In genomic region chr9:120570334-120570725, GRCm38 (mm10) we compare ENCODE assay signal across 7 mouse cellular contexts. TPM values are rescaled to one million over a fixed set of nuclear protein-coding genes. Genes with fewer than 3 reads are reported as not detected.
DNase-seq lines count a peak whose midpoint lies in the region; ATAC-seq lines count a peak whose summit lies in the region.

No protein-coding gene starts in this region.

- 56% methylated on average over 2 of the region's 2 CpGs for WGBS in liver, embryonic 11.5 days
- WGBS in embryonic facial prominence, embryonic 14.5 days: 53% methylated on average over 2 of the region's 2 CpGs
- WGBS in limb, embryonic 11.5 days: 61% methylated on average over 2 of the region's 2 CpGs
- WGBS in stomach, embryonic 14.5 days: 53% methylated on average over 2 of the region's 2 CpGs

- no peaks in the 10 kb centered on the region for H3K27me3 ChIP-seq in liver, embryonic 11.5 days (replicated peaks; ENCODE audit: control insufficient read depth, insufficient read depth, low read length)
- no peaks in the 10 kb centered on the region for H3K27me3 ChIP-seq in embryonic facial prominence, embryonic 14.5 days (replicated peaks; ENCODE audit: control insufficient read depth, insufficient read depth, low read length)
- no peaks in the 10 kb centered on the region for H3K27me3 ChIP-seq in limb, embryonic 11.5 days (ENCODE audit: control insufficient read depth, insufficient read depth, low read length)
- H3K27me3 ChIP-seq in stomach, embryonic 14.5 days (ENCODE audit: control insufficient read depth, insufficient read depth, low read length): no peaks in the 10 kb centered on the region

- DNase-seq in liver, embryonic 11.5 days (ENCODE audit: low spot score): no peak
- DNase-seq in liver: no peak
- DNase-seq in embryonic facial prominence, embryonic 14.5 days (ENCODE audit: low spot score): no peak
- DNase-seq in limb, embryonic 11.5 days (ENCODE audit: low spot score): no peak
- no peak for DNase-seq in frontal cortex, postnatal 25 days (ENCODE audit: low spot score in 2 of 2)
- DNase-seq in kidney, postnatal 10 days: no peak

- H3K4me1 ChIP-seq in liver, embryonic 11.5 days (replicated peaks; ENCODE audit: control insufficient read depth, insufficient read depth, low read length): peaks cover 18% of the 10 kb centered on the region
- H3K4me1 ChIP-seq in embryonic facial prominence, embryonic 14.5 days (ENCODE audit: control insufficient read depth, insufficient read depth, low read length): peaks cover 5% of the 10 kb centered on the region; the same call in 1 of the 2 replicates
- H3K4me1 ChIP-seq in limb, embryonic 11.5 days (ENCODE audit: control insufficient read depth, insufficient read depth, low read length): peaks cover 6% of the 10 kb centered on the region; the same call in 1 of the 2 replicates
- H3K4me1 ChIP-seq in stomach, embryonic 14.5 days (ENCODE audit: control insufficient read depth, insufficient read depth, low read length): peaks cover 9% of the 10 kb centered on the region; the same call in 1 of the 2 replicates

- H3K9ac ChIP-seq in liver, embryonic 11.5 days (ENCODE audit: low read depth, low read length): peak overlapping the region; percentile 96
- H3K9ac ChIP-seq in embryonic facial prominence, embryonic 14.5 days (ENCODE audit: low read depth, low read length): peak overlapping the region; percentile 92; the same call in 1 of the 2 replicates
- H3K9ac ChIP-seq in limb, embryonic 11.5 days (ENCODE audit: low read length): peak overlapping the region; percentile 17; the same call in 1 of the 2 replicates
- H3K9ac ChIP-seq in stomach, embryonic 14.5 days (replicated peaks; ENCODE audit: low read depth, low read length): 0 out of 2 replicates have a peak overlapping the region, but pooled peaks have one; percentile 10

- 0 out of 2 replicates have a peak, but pooled peaks cover 2% of the 10 kb centered on the region for H3K9me3 ChIP-seq in liver, embryonic 11.5 days (ENCODE audit: control insufficient read depth, low read length)
- no peaks in the 10 kb centered on the region for H3K9me3 ChIP-seq in embryonic facial prominence, embryonic 14.5 days (ENCODE audit: control insufficient read depth, low read length)
- no peaks in the 10 kb centered on the region for H3K9me3 ChIP-seq in limb, embryonic 11.5 days (ENCODE audit: control insufficient read depth, low read length)
- H3K9me3 ChIP-seq in stomach, embryonic 14.5 days (ENCODE audit: control insufficient read depth, low read depth, low read length): no peaks in the 10 kb centered on the region

- peak overlapping the region; percentile 92 for H3K4me2 ChIP-seq in liver, embryonic 11.5 days
- H3K4me2 ChIP-seq in embryonic facial prominence, embryonic 14.5 days (ENCODE audit: low read depth, low read length): peak overlapping the region; percentile 92
- H3K4me2 ChIP-seq in limb, embryonic 11.5 days (ENCODE audit: low read depth, severe bottlenecking): peak overlapping the region; percentile 63; the same call in 1 of the 2 replicates
- peak overlapping the region; percentile 80 for H3K4me2 ChIP-seq in stomach, embryonic 14.5 days (replicated peaks; ENCODE audit: low read depth, low read length)

- peak overlapping the region; percentile 91 for H3K4me3 ChIP-seq in liver, embryonic 11.5 days (ENCODE audit: low read depth, low read length)
- peak overlapping the region; percentile 72 for H3K4me3 ChIP-seq in embryonic facial prominence, embryonic 14.5 days (ENCODE audit: low read depth, low read length)
- peak overlapping the region; percentile 82 for H3K4me3 ChIP-seq in limb, embryonic 11.5 days (ENCODE audit: low read depth, low read length)
- peak overlapping the region; percentile 80; the same call in 1 of the 2 replicates for H3K4me3 ChIP-seq in stomach, embryonic 14.5 days (ENCODE audit: low read depth, low read length)

- H3K27ac ChIP-seq in liver, embryonic 11.5 days (ENCODE audit: low read depth, low read length): peak overlapping the region; percentile 84
- H3K27ac ChIP-seq in embryonic facial prominence, embryonic 14.5 days (replicated peaks; ENCODE audit: low read depth, low read length): peak overlapping the region; percentile 81; the same call in 1 of the 2 replicates
- H3K27ac ChIP-seq in limb, embryonic 11.5 days (replicated peaks; ENCODE audit: low read depth, low read length): no peak overlapping the region
- no peak overlapping the region for H3K27ac ChIP-seq in stomach, embryonic 14.5 days (ENCODE audit: low read length)

- no peak for ATAC-seq in liver, embryonic 11.5 days (replicated peaks; ENCODE audit: low FRiP score)
- no peak for ATAC-seq in embryonic facial prominence, embryonic 14.5 days (ENCODE audit: low read depth)
- ATAC-seq in limb, embryonic 11.5 days (ENCODE audit: insufficient number of reproducible peaks, low FRiP score, low TSS enrichment, low read depth): no peak
- ATAC-seq in stomach, embryonic 14.5 days (ENCODE audit: insufficient number of reproducible peaks, insufficient read depth, low FRiP score, low read depth): no peak

- peaks cover 28% of the 10 kb centered on the region for H3K36me3 ChIP-seq in liver, embryonic 11.5 days (ENCODE audit: control insufficient read depth, insufficient read depth, low read length)
- H3K36me3 ChIP-seq in embryonic facial prominence, embryonic 14.5 days (ENCODE audit: control insufficient read depth, insufficient read depth, low read length): peaks cover 32% of the 10 kb centered on the region
- peaks cover 17% of the 10 kb centered on the region for H3K36me3 ChIP-seq in limb, embryonic 11.5 days (ENCODE audit: control insufficient read depth, insufficient read depth, low read length)
- peaks cover 25% of the 10 kb centered on the region for H3K36me3 ChIP-seq in stomach, embryonic 14.5 days (ENCODE audit: control insufficient read depth, insufficient read depth, low read length)

RNA-seq across cellular contexts. Expression of gene Rpl14, which starts 0.9 kb away (rescaled TPM):
- polyA plus RNA-seq in liver, embryonic 11.5 days (2014; fragmentation: Nextera tagmentation; extraction: Ambion mirVana): 1,178 and 1,306 TPM in 2 replicates
- 992 and 1,026 TPM in 2 replicates for polyA plus RNA-seq in embryonic facial prominence, embryonic 14.5 days (2014; fragmentation: Nextera tagmentation; extraction: Ambion mirVana)
- 962 and 998 TPM in 2 replicates for polyA plus RNA-seq in limb, embryonic 11.5 days (2014; fragmentation: Nextera tagmentation; extraction: Ambion mirVana)
- polyA plus RNA-seq in stomach, embryonic 14.5 days (2014; fragmentation: Nextera tagmentation; extraction: Ambion mirVana): 1,122 and 1,132 TPM in 2 replicates

RNA-seq across cellular contexts. Expression of gene Entpd3, which starts 30.7 kb away (rescaled TPM):
- 0.12 and 0.22 TPM in 2 replicates for polyA plus RNA-seq in liver, embryonic 11.5 days (2014; fragmentation: Nextera tagmentation; extraction: Ambion mirVana)
- 6.9 and 10.0 TPM in 2 replicates for polyA plus RNA-seq in embryonic facial prominence, embryonic 14.5 days (2014; fragmentation: Nextera tagmentation; extraction: Ambion mirVana)
- 0.19 and 0.21 TPM in 2 replicates for polyA plus RNA-seq in limb, embryonic 11.5 days (2014; fragmentation: Nextera tagmentation; extraction: Ambion mirVana)
- polyA plus RNA-seq in stomach, embryonic 14.5 days (2014; fragmentation: Nextera tagmentation; extraction: Ambion mirVana): 6.3 and 7.7 TPM in 2 replicates

Comparison
In these comparisons a context has a peak if more than half of its experiments do, and no peak if none do; other contexts are left out.
1. H3K27ac ChIP-seq: peak in liver, embryonic 11.5 days (single experiment) and embryonic facial prominence, embryonic 14.5 days (single experiment); none in limb, embryonic 11.5 days (single experiment) and stomach, embryonic 14.5 days (single experiment).
2. H3K9ac ChIP-seq: peak in every context shown above with its lines; median percentile 96 in liver, embryonic 11.5 days; 92 in embryonic facial prominence, embryonic 14.5 days; 17 in limb, embryonic 11.5 days; 10 in stomach, embryonic 14.5 days.
3. Peak in every context shown above with its lines, with median percentiles within 50 percentile points of each other: H3K4me2 ChIP-seq and H3K4me3 ChIP-seq.